Mouse (Mus musculus) E14TG2a.4 (cell line): Measurements from ENCODE around the gene Fcgr4.

Source experiments
- CTCF ChIP-seq: conservative IDR thresholded peaks from 2 replicates; pipeline ENCODE4 v1.5.1; 2014; ENCODE audit warnings: low read length
- POU5F1 ChIP-seq: IDR thresholded peaks from 2 replicates; pipeline ENCODE4 v1.6.1; 2014; ENCODE audit warnings: low read length, borderline replicate concordance

GRCm38 (mm10) chr1:170999811-171000210 is 18.9 kb upstream of the Fcgr4 start:
- no peak for TF ChIP-seq CTCF
- TF ChIP-seq POU5F1 = no peak
